Mouse (Mus musculus) midbrain, embryonic 11.5 days (tissue): ENCODE data around the gene Ms4a4a. TPM values are rescaled to one million over a fixed set of nuclear protein-coding genes. Genes with fewer than 3 reads are reported as not detected.

Source experiments
- ATAC-seq: fragments of 200-750 bp; cut with Nextera tagmentation; 2 replicates; pipeline ENCODE4 v1.8.0; 2017; ENCODE audit warnings: moderate TSS enrichment, moderate library complexity; ENCODE audit not compliant: low FRiP score
- DNase-seq: peaks from one replicate; pipeline ENCODE4 v3.0.0; 2015; ENCODE audit warnings: low spot score; ENCODE audit errors: missing footprints
- H3K27ac ChIP-seq: fragments of 300-500 bp; sonication (generic); 2 replicates; pipeline ENCODE4 v1.5.1; 2014; ENCODE audit warnings: low read depth, low read length
- H3K27me3 ChIP-seq: fragments of 300-500 bp; sonication (generic); 2 replicates; pipeline ENCODE4 v1.6.1; 2014; ENCODE audit warnings: mild to moderate bottlenecking, low read length, moderate library complexity, mixed read lengths; ENCODE audit not compliant: control insufficient read depth, insufficient read depth
- H3K36me3 ChIP-seq: fragments of 300-500 bp; sonication (generic); 2 replicates; pipeline ENCODE4 v1.6.1; 2014; ENCODE audit warnings: mild to moderate bottlenecking, low read length, moderate library complexity, mixed read lengths; ENCODE audit not compliant: control insufficient read depth, insufficient read depth
- H3K4me1 ChIP-seq: fragments of 300-500 bp; sonication (generic); 2 replicates; pipeline ENCODE4 v1.6.1; 2014; ENCODE audit warnings: low read length; ENCODE audit not compliant: control insufficient read depth, insufficient read depth
- H3K4me2 ChIP-seq: fragments of 300-500 bp; sonication (generic); 2 replicates; pipeline ENCODE4 v1.6.1; 2014; ENCODE audit warnings: mild to moderate bottlenecking, moderate library complexity
- H3K4me3 ChIP-seq: fragments of 300-500 bp; sonication (generic); 2 replicates; pipeline ENCODE4 v1.5.1; 2014; ENCODE audit warnings: low read depth, low read length
- H3K9ac ChIP-seq: fragments of 300-500 bp; sonication (generic); 2 replicates; pipeline ENCODE4 v1.6.1; 2014; ENCODE audit warnings: low read length
- H3K9me3 ChIP-seq: fragments of 300-500 bp; sonication (generic); 2 replicates; pipeline ENCODE4 v1.6.1; 2016; ENCODE audit warnings: low read length; ENCODE audit not compliant: control insufficient read depth
- WGBS: fragments of 180-500 bp; shearing (Covaris S2); extraction: QIAGEN DNeasy Blood & Tissue Kit; methylation state at CpG from one replicate; pipeline ENCODE4 v1.1.7; 2014; 5-methylcytosine and 5-hydroxymethylcytosine counted together
- polyA plus RNA-seq: library from polyadenylated mRNA; unstranded; fragments of >200 nt; fragmentation: Nextera tagmentation; extraction: Ambion mirVana; gene quantifications from 2 replicates; pipeline ENCODE4 v1.2.1, GENCODE M21; 2014

Gene Ms4a4a
- polyA plus RNA-seq, result 1.9 and 2.0 TPM in 2 replicates

- Histone ChIP-seq H3K4me3 (no peak within 1 kb of the TSS), H3K9me3 (no peaks in the 10 kb centered on the region), H3K27ac (no peak within 1 kb of the TSS), H3K36me3 (no peaks in the 10 kb centered on the region), H3K4me1 (no peaks in the 10 kb centered on the region), H3K4me2 (no peak within 1 kb of the TSS), H3K27me3 (no peaks in the 10 kb centered on the region), H3K9ac (no peak within 1 kb of the TSS)
- ATAC-seq (no peak), DNase-seq (no peak)
- 77% methylated on average over 2 of the region's 2 CpGs for WGBS
Observed at GRCm38 (mm10) chr19:11375273-11375672, at the start of gene Ms4a4a. Gene Ms4a4a, plus strand, starts transcription at chr19:11375523.

- no peak for DNase-seq
- Histone ChIP-seq H3K9me3 (no peaks in the 10 kb centered on the region), H3K4me3 (no peak within 1 kb of the TSS), H3K4me2 (no peak within 1 kb of the TSS), H3K27me3 (no peaks in the 10 kb centered on the region), H3K9ac (no peak within 1 kb of the TSS), H3K36me3 (no peaks in the 10 kb centered on the region), H3K27ac (no peak within 1 kb of the TSS), H3K4me1 (no peaks in the 10 kb centered on the region)
- 90% methylated on average over 6 of the region's 6 CpGs for WGBS
- no peak for ATAC-seq
Observed at GRCm38 (mm10) chr19:11335932-11336331, 39.4 kb upstream of the Ms4a4a start, which contains the start of gene Ms4a7. Gene Ms4a7, minus strand, starts transcription at chr19:11336146.

GRCm38 (mm10) chr19:11343147-11343546 lies 32.2 kb upstream of the Ms4a4a start:
- Histone ChIP-seq H3K36me3 (no peaks in the 10 kb centered on the region), H3K4me2 (no peak overlapping the region), H3K9me3 (no peaks in the 10 kb centered on the region), H3K4me1 (no peaks in the 10 kb centered on the region), H3K27me3 (no peaks in the 10 kb centered on the region), H3K27ac (no peak overlapping the region), H3K9ac (no peak overlapping the region), H3K4me3 (no peak overlapping the region)
- DNase-seq (no peak), ATAC-seq (no peak)

- DNase-seq, result no peak
- Histone ChIP-seq H3K27ac (no peak overlapping the region), H3K4me1 (no peaks in the 10 kb centered on the region), H3K9ac (no peak overlapping the region), H3K4me2 (no peak overlapping the region), H3K27me3 (no peaks in the 10 kb centered on the region), H3K36me3 (no peaks in the 10 kb centered on the region), H3K9me3 (no peaks in the 10 kb centered on the region), H3K4me3 (no peak overlapping the region)
- ATAC-seq, result no peak
Observed at GRCm38 (mm10) chr19:11343992-11344391, 31.3 kb upstream of the Ms4a4a start.

- H3K27me3 ChIP-seq, result no peaks in the 10 kb centered on the region
- no peak overlapping the region for H3K4me2 ChIP-seq
- no peak for ATAC-seq
- H3K9ac ChIP-seq, result no peak overlapping the region
- no peaks in the 10 kb centered on the region for H3K4me1 ChIP-seq
- H3K4me3 ChIP-seq, result no peak overlapping the region
- no peak overlapping the region for H3K27ac ChIP-seq
- 61% methylated on average over 7 of the region's 7 CpGs for WGBS
- DNase-seq, result no peak
- no peaks in the 10 kb centered on the region for H3K9me3 ChIP-seq
- no peaks in the 10 kb centered on the region for H3K36me3 ChIP-seq
Observed at GRCm38 (mm10) chr19:11349698-11350481, 25.4 kb upstream of the Ms4a4a start.

GRCm38 (mm10) chr19:11351878-11352277 lies 23.4 kb upstream of the Ms4a4a start:
- Histone ChIP-seq H3K4me1 (no peaks in the 10 kb centered on the region), H3K4me2 (no peak overlapping the region), H3K27ac (no peak overlapping the region), H3K9me3 (no peaks in the 10 kb centered on the region), H3K4me3 (no peak overlapping the region), H3K27me3 (no peaks in the 10 kb centered on the region), H3K36me3 (no peaks in the 10 kb centered on the region), H3K9ac (no peak overlapping the region)
- no peak for DNase-seq
- ATAC-seq, result no peak
- WGBS, result 56% methylated on average over 3 of the region's 3 CpGs

- Histone ChIP-seq H3K4me3 (no peak overlapping the region), H3K9ac (no peak overlapping the region), H3K4me1 (no peaks in the 10 kb centered on the region), H3K27ac (no peak overlapping the region), H3K9me3 (no peaks in the 10 kb centered on the region), H3K27me3 (no peaks in the 10 kb centered on the region), H3K4me2 (no peak overlapping the region), H3K36me3 (no peaks in the 10 kb centered on the region)
- ATAC-seq, result no peak
- DNase-seq, result no peak
- 86% methylated on average over 7 of the region's 7 CpGs for WGBS
Observed at GRCm38 (mm10) chr19:11355730-11356129, 19.6 kb upstream of the Ms4a4a start.

- no peak overlapping the region for H3K4me3 ChIP-seq
- 72% methylated on average over 3 of the region's 3 CpGs for WGBS
- ATAC-seq (no peak), DNase-seq (no peak)
- no peak overlapping the region for H3K4me2 ChIP-seq
- no peaks in the 10 kb centered on the region for H3K9me3 ChIP-seq
- no peaks in the 10 kb centered on the region for H3K27me3 ChIP-seq
- no peaks in the 10 kb centered on the region for H3K4me1 ChIP-seq
- H3K9ac ChIP-seq, result no peak overlapping the region
- H3K36me3 ChIP-seq, result no peaks in the 10 kb centered on the region
- no peak overlapping the region for H3K27ac ChIP-seq
Observed at GRCm38 (mm10) chr19:11360106-11360505, 15.2 kb upstream of the Ms4a4a start.

- ATAC-seq (no peak), DNase-seq (no peak)
- H3K9me3 ChIP-seq, result no peaks in the 10 kb centered on the region
- no peak overlapping the region for H3K4me2 ChIP-seq
- no peaks in the 10 kb centered on the region for H3K36me3 ChIP-seq
- no peak overlapping the region for H3K4me3 ChIP-seq
- no peak overlapping the region for H3K9ac ChIP-seq
- H3K27me3 ChIP-seq, result no peaks in the 10 kb centered on the region
- H3K27ac ChIP-seq, result no peak overlapping the region
- no peaks in the 10 kb centered on the region for H3K4me1 ChIP-seq
Observed at GRCm38 (mm10) chr19:11362002-11362401, 13.3 kb upstream of the Ms4a4a start.
